Mouse (Mus musculus) spleen, adult 2 months (tissue): ENCODE measurements at regions not wholly inside any gene's neighbourhood (a gene's known extent, or its start where the extent isn't known, plus 50 kb on each side); places are given as distances from the start of the nearest gene placed in this dataset.

Source experiments
- DNase-seq, 2 experiments: peaks; one replicate each; pipeline versions ENCODE4 v3.0.0 to v3.0.0-alpha.2; 2012 to 2021; ENCODE audit warnings: low spot score in 2 of 2, low read depth in 1 of 2
- H3K27ac ChIP-seq: fragments of 200-500 bp; 2 replicates; pipeline ENCODE4 v1.5.1; 2012; ENCODE audit warnings: low read length, inconsistent platforms; ENCODE audit not compliant: insufficient read depth
- H3K27me3 ChIP-seq: fragments of 200-500 bp; 2 replicates; pipeline ENCODE4 v1.6.1; 2012; ENCODE audit warnings: mild to moderate bottlenecking, moderate library complexity, low read length, inconsistent platforms; ENCODE audit not compliant: control insufficient read depth, insufficient read depth
- H3K36me3 ChIP-seq: fragments of 200-500 bp; 2 replicates; pipeline ENCODE4 v1.6.1; 2012; ENCODE audit warnings: mild to moderate bottlenecking, low read length, inconsistent platforms; ENCODE audit not compliant: control insufficient read depth, insufficient read depth
- H3K4me1 ChIP-seq: fragments of 200-500 bp; 2 replicates; pipeline ENCODE4 v1.6.1; 2011; ENCODE audit warnings: inconsistent platforms; ENCODE audit not compliant: control insufficient read depth, insufficient read depth, insufficient read length
- H3K4me3 ChIP-seq: fragments of 200-500 bp; 2 replicates; pipeline ENCODE4 v1.5.1; 2011; ENCODE audit warnings: mild to moderate bottlenecking, inconsistent platforms; ENCODE audit not compliant: insufficient read depth, insufficient read length; ENCODE audit errors: extremely low read depth
- CTCF ChIP-seq: fragments of 200-500 bp; IDR thresholded peaks from 2 replicates; pipeline ENCODE4 v1.5.1; 2011; ENCODE audit warnings: mild to moderate bottlenecking, inconsistent platforms; ENCODE audit not compliant: insufficient read depth, insufficient read length, insufficient replicate concordance; ENCODE audit errors: extremely low read depth
- POLR2A ChIP-seq: fragments of 200-500 bp; IDR thresholded peaks from 2 replicates; pipeline ENCODE4 v1.6.1; 2011; ENCODE audit warnings: low read depth, low read length, inconsistent platforms
- WGBS: fragments of 180-500 bp; shearing (Covaris S2); methylation state at CpG from one replicate; pipeline ENCODE4 v1.1.7; 2018; 5-methylcytosine and 5-hydroxymethylcytosine counted together

- Histone ChIP-seq H3K4me3 (no peak overlapping the region), H3K27me3 (no peaks in the 10 kb centered on the region), H3K36me3 (no peaks in the 10 kb centered on the region), H3K4me1 (no peaks in the 10 kb centered on the region), H3K27ac (no peak overlapping the region)
- DNase-seq = no peak
- TF ChIP-seq POLR2A = no peak
- no peak for TF ChIP-seq CTCF
- 87% methylated on average over 2 of the region's 2 CpGs for whole genome bisulfite sequencing
Measured at GRCm38 (mm10) chr6:12140596-12140995, 233.0 kb downstream of the Phf14 start.

DNA sequence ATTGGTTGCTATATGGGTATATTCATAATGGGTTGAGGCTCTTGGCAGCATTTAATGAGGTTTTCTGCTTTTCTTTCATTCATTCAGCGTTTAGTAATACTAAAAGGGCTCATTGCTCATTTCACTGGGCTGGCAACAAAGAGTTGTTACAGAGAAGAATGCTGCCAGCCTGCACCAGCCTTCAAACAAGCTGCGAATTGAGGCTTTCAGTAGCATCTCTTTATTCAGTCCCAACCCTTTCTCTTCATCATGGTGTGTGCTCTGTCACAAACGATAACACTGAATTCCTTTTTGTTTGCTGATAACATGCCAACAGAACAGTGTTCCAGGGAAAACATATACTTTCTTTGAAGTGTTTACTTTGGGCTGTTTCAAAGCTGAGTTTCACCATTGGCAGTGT is 237.6 kb downstream of the Phf14 start:
- no peaks in the 10 kb centered on the region for H3K27me3 ChIP-seq
- 86% methylated on average over 3 of the region's 3 CpGs for WGBS
- no peak for TF ChIP-seq CTCF
- no peak for TF ChIP-seq POLR2A
- H3K36me3 ChIP-seq = no peaks in the 10 kb centered on the region
- no peak for DNase-seq
- H3K4me3 ChIP-seq = no peak overlapping the region
- H3K27ac ChIP-seq = no peak overlapping the region
- no peaks in the 10 kb centered on the region for H3K4me1 ChIP-seq

GRCm38 (mm10) chr6:12150613-12151333 is 243.2 kb downstream of the Phf14 start:
- no peak for TF ChIP-seq CTCF
- TF ChIP-seq POLR2A = no peak
- Histone ChIP-seq H3K4me3 (no peak overlapping the region), H3K27ac (no peak overlapping the region), H3K4me1 (no peaks in the 10 kb centered on the region), H3K27me3 (no peaks in the 10 kb centered on the region), H3K36me3 (no peaks in the 10 kb centered on the region)
- no peak for DNase-seq
- WGBS = 80% methylated on average over 3 of the region's 3 CpGs

- Histone ChIP-seq H3K36me3 (no peaks in the 10 kb centered on the region), H3K27ac (no peak overlapping the region), H3K4me3 (no peak overlapping the region), H3K27me3 (no peaks in the 10 kb centered on the region), H3K4me1 (no peaks in the 10 kb centered on the region)
- no peak for DNase-seq
- 17% methylated on average over 1 of the region's 1 CpGs for WGBS
- no peak for TF ChIP-seq CTCF
Measured at GRCm38 (mm10) chr6:12163971-12164370, 256.4 kb downstream of the Phf14 start.

DNA sequence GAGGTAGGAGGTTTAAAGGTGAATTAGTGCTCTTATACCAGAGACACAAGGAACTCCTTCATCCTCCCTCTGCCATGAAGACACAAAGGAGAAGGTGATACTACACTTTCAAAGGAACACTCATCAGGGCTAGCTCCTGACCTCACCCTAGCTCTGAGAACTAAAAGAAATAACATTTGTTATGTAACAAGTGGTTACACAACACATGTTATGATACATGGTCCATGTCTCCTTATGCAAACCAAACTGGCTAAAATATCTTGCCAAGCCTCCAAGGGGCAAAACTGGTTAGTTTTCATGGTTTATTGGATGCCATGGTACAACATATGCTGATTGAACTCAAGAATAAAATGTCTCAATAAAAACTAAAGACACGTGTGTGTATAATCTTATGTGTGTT is 260.9 kb downstream of the Phf14 start:
- TF ChIP-seq CTCF (no peak), POLR2A (no peak)
- no peaks in the 10 kb centered on the region for H3K36me3 ChIP-seq
- H3K4me1 ChIP-seq = no peaks in the 10 kb centered on the region
- H3K4me3 ChIP-seq = no peak overlapping the region
- WGBS = 96% methylated on average over 1 of the region's 1 CpGs
- DNase-seq = no peak
- H3K27me3 ChIP-seq = no peaks in the 10 kb centered on the region
- H3K27ac ChIP-seq = no peak overlapping the region

DNA sequence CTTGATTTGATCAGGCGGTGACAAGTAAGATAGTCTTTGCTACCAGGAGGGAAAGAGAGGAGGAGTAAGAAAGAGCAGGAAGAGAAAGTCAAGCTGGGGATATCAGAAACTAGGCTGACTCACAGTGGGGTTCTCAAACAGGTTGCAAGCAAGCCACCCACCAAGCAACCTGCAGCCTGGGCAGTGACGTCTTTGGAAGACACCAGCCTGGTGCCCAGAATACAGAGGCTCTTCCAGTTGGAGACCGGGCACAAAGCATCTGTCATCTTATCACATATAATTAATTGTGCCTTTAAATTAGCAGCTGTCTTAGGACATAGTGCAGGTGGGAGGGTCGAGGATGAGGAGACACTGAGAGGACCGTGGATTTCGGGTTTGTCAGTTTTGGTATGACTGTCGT is 261.8 kb downstream of the Phf14 start:
- 84% methylated on average over 7 of the region's 7 CpGs for WGBS
- TF ChIP-seq POLR2A = no peak
- no peak for TF ChIP-seq CTCF
- DNase-seq = no peak
- H3K27me3 ChIP-seq = no peaks in the 10 kb centered on the region
- no peak overlapping the region for H3K4me3 ChIP-seq
- no peaks in the 10 kb centered on the region for H3K4me1 ChIP-seq
- no peaks in the 10 kb centered on the region for H3K36me3 ChIP-seq
- no peak overlapping the region for H3K27ac ChIP-seq

- TF ChIP-seq POLR2A (no peak), CTCF (no peak)
- no peak for DNase-seq
- 90% methylated on average over 4 of the region's 4 CpGs for WGBS
- no peaks in the 10 kb centered on the region for H3K4me1 ChIP-seq
- H3K27ac ChIP-seq = no peak overlapping the region
- H3K27me3 ChIP-seq = no peaks in the 10 kb centered on the region
- H3K36me3 ChIP-seq = no peaks in the 10 kb centered on the region
- no peak overlapping the region for H3K4me3 ChIP-seq
Measured at GRCm38 (mm10) chr6:12170722-12171121, 263.1 kb downstream of the Phf14 start.

- 83% methylated on average over 2 of the region's 2 CpGs for WGBS
- Histone ChIP-seq H3K27me3 (no peaks in the 10 kb centered on the region), H3K27ac (no peak overlapping the region), H3K4me3 (no peak overlapping the region), H3K36me3 (no peaks in the 10 kb centered on the region), H3K4me1 (no peaks in the 10 kb centered on the region)
- DNase-seq = no peak
- TF ChIP-seq POLR2A (no peak), CTCF (no peak)
Measured at GRCm38 (mm10) chr6:12171189-12171588, 263.6 kb downstream of the Phf14 start.
